Mouse (Mus musculus) heart, postnatal 0 days (tissue): Measurements from ENCODE around the gene Pin1. TPM values are rescaled to one million over a fixed set of nuclear protein-coding genes. Genes with fewer than 3 reads are reported as not detected.
"Not testable (repeated sequence)": the region's sequence is repeated elsewhere in the genome, so short reads cannot be mapped to it uniquely, and the experiment has no call there.

Experiments
- ATAC-seq: fragments of 200-750 bp; cut with Nextera tagmentation; 2 replicates; pipeline ENCODE4 v1.8.0; 2017; ENCODE audit warnings: low read depth, moderate number of reproducible peaks, moderate library complexity; ENCODE audit not compliant: insufficient read depth
- DNase-seq: peaks from one replicate; pipeline ENCODE4 v3.0.0-alpha.2; 2016; ENCODE audit warnings: low spot score
- H3K27ac ChIP-seq: fragments of 300-500 bp; sonication (generic); 2 replicates; pipeline ENCODE4 v1.5.1; 2014; ENCODE audit warnings: low read depth, mild to moderate bottlenecking
- H3K27me3 ChIP-seq: fragments of 300-500 bp; sonication (generic); 2 replicates; pipeline ENCODE4 v1.6.1; 2014; ENCODE audit warnings: low read length, mixed read lengths; ENCODE audit not compliant: control insufficient read depth, insufficient read depth
- H3K36me3 ChIP-seq: fragments of 300-500 bp; sonication (generic); replicated peaks from 2 replicates; pipeline ENCODE4 v1.6.1; 2014; ENCODE audit warnings: low read length, mixed read lengths; ENCODE audit not compliant: control insufficient read depth, insufficient read depth
- H3K4me1 ChIP-seq: fragments of 300-500 bp; sonication (generic); 2 replicates; pipeline ENCODE4 v1.6.1; 2014; ENCODE audit warnings: antibody characterized with exemption; ENCODE audit not compliant: control insufficient read depth, insufficient read depth
- H3K4me2 ChIP-seq: fragments of 300-500 bp; sonication (generic); 2 replicates; pipeline ENCODE4 v1.6.1; 2014; ENCODE audit warnings: low read depth, mild to moderate bottlenecking, low read length, moderate library complexity
- H3K4me3 ChIP-seq: fragments of 300-500 bp; sonication (generic); 2 replicates; pipeline ENCODE4 v1.5.1; 2014; ENCODE audit warnings: low read depth, low read length
- H3K9ac ChIP-seq: fragments of 300-500 bp; sonication (generic); replicated peaks from 2 replicates; pipeline ENCODE4 v1.6.1; 2014; ENCODE audit warnings: low read depth, low read length, mixed read lengths
- H3K9me3 ChIP-seq: fragments of 300-500 bp; sonication (generic); replicated peaks from 2 replicates; pipeline ENCODE4 v1.6.1; 2016; ENCODE audit warnings: low read length; ENCODE audit not compliant: control insufficient read depth
- CTCF ChIP-seq: IDR thresholded peaks from 2 replicates; pipeline ENCODE4 v1.5.1; 2016; ENCODE audit warnings: antibody characterized with exemption, control low read depth, low read depth
- EP300 ChIP-seq: IDR thresholded peaks from 2 replicates; pipeline ENCODE4 v1.6.1; 2016; ENCODE audit warnings: antibody characterized with exemption, low read depth
- WGBS: fragments of 180-500 bp; shearing (Covaris S2); extraction: QIAGEN DNeasy Blood & Tissue Kit; methylation state at CpG from one replicate; pipeline ENCODE4 v1.1.7; 2014; 5-methylcytosine and 5-hydroxymethylcytosine counted together
- polyA plus RNA-seq: library from polyadenylated mRNA; unstranded; fragments of >200 nt; fragmentation: Nextera tagmentation; extraction: Ambion mirVana; gene quantifications from 2 replicates; pipeline ENCODE4 v1.2.1, GENCODE M21; 2015
- total RNA-seq: library from RNA; depleted of rRNA; stranded (reverse); fragments of >200 nt; gene quantifications from 2 replicates; pipeline ENCODE4 v1.2.3, GENCODE M21; 2014; ENCODE audit warnings: low replicate concordance

The Pin1 gene
- total and polyA plus RNA-seq, 2 experiments from 2014 or later, result 26.9 to 40.7 TPM

DNA sequence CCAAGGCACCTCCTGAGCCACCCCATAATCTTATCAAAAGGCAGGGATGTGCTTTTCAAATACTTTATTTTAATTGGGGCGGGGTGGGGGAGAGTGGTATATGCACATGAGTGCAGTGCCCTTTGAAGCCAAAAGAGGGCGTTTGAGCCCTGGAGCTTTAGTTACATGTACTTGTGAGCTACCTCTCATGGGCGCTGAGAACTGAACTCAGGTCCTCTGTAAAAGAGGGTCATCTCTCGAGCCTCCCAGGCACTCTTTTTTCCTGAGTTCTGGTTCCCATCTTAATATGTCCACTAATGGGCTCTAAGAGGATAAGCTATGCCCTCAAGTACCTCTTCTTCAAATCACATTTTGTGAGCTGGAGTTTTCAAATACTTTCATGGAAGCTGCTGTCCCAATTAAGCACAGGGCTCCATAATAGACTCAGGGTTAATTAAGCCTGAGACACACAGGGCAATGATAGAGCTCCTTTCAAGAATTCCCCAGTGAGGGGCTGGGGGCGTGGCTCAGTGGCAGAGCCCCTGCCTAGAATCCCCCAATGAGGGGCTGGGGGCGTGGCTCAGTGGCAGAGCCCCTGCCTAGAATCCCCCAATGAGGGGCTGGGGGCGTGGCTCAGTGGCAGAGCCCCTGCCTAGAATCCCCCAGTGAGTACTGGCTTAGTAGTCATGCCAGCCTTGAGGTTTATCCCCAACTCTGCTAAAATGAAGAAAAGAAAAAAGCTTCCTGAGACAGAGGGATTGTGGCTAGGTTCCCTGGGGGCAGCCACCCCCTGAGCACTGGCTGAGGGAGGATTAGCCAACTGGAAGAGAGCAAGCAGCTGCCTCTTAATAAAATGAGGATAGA is 29.9 kb downstream of the Pin1 start:
- WGBS, result 44% methylated on average over 6 of the region's 7 CpGs
- Histone ChIP-seq H3K4me3 (no peak overlapping the region), H3K4me1 (no peaks in the 10 kb centered on the region), H3K36me3 (no peaks in the 10 kb centered on the region), H3K9me3 (no peaks in the 10 kb centered on the region), H3K9ac (no peak overlapping the region), H3K27ac (no peak overlapping the region), H3K27me3 (no peaks in the 10 kb centered on the region), H3K4me2 (no peak overlapping the region)
- ATAC-seq, result no peak
- TF ChIP-seq CTCF (no peak), EP300 (no peak)
- DNase-seq, result no peak

DNA sequence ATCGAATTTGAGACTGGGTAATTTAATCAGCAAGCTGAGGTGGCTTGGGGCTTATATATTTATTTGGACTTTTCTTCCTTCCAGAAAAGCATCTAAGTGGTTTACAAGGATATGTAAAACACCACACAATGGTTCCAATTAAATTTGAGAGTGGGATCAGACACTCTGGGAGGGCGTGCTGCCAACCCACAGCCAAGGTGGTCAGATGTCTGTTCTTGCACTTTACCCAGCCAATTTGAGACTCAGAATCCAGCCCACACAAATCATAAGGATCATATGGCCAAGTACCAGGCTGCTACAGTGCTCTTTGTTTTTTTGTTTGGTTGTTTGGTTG is 30.5 kb downstream of the Pin1 start:
- no peak for TF ChIP-seq EP300
- TF ChIP-seq CTCF, result no peak
- Histone ChIP-seq H3K4me1 (no peaks in the 10 kb centered on the region), H3K27ac (no peak overlapping the region), H3K36me3 (no peaks in the 10 kb centered on the region), H3K9me3 (no peaks in the 10 kb centered on the region), H3K4me2 (no peak overlapping the region), H3K9ac (no peak overlapping the region), H3K4me3 (no peak overlapping the region), H3K27me3 (no peaks in the 10 kb centered on the region)
- no peak for ATAC-seq
- DNase-seq, result no peak
- 69% methylated on average over 2 of the region's 2 CpGs for WGBS

GRCm38 (mm10) chr9:20685081-20685861 is 33.4 kb downstream of the Pin1 start:
- no peaks in the 10 kb centered on the region for H3K9me3 ChIP-seq
- H3K36me3 ChIP-seq, result no peaks in the 10 kb centered on the region
- H3K4me1 ChIP-seq, result no peaks in the 10 kb centered on the region
- H3K9ac ChIP-seq, result no peak overlapping the region
- DNase-seq (no peak), ATAC-seq (no peak)
- no peak overlapping the region for H3K4me3 ChIP-seq
- WGBS, result 50% methylated on average over 17 of the region's 17 CpGs
- TF ChIP-seq EP300 (no peak), CTCF (no peak)
- H3K27ac ChIP-seq, result no peak overlapping the region
- no peak overlapping the region for H3K4me2 ChIP-seq
- H3K27me3 ChIP-seq, result no peaks in the 10 kb centered on the region

DNA sequence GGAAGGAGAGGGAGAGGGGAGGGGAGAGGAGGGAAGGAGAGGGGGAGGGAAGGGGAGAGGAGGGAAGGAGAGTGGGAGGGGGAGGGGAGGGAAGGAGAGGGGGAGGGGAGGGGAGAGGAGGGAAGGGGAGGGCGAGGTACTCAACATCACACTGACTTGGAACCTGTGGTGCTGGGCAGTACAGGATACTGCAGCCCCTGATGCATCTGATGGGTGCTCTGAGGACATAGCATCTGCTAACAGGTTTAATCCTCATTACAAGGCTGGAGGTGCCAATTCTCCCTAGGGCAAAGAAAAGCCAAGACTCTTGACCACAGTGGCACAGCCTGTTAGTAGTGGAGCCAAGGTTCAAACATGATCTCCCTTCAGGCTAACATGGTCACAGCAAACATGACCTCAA is 37.5 kb downstream of the Pin1 start:
- no peaks in the 10 kb centered on the region for H3K4me1 ChIP-seq
- no peak overlapping the region for H3K9ac ChIP-seq
- no peak overlapping the region for H3K4me2 ChIP-seq
- no peaks in the 10 kb centered on the region for H3K36me3 ChIP-seq
- TF ChIP-seq EP300, result no peak
- TF ChIP-seq CTCF, result no peak
- H3K4me3 ChIP-seq, result no peak overlapping the region
- peaks cover 2% of the 10 kb centered on the region; the same call in 1 of the 2 replicates for H3K27me3 ChIP-seq
- ATAC-seq (no peak), DNase-seq (no peak)
- no peaks in the 10 kb centered on the region for H3K9me3 ChIP-seq
- no peak overlapping the region for H3K27ac ChIP-seq
- WGBS, result 50% methylated on average over 1 of the region's 1 CpGs

DNA sequence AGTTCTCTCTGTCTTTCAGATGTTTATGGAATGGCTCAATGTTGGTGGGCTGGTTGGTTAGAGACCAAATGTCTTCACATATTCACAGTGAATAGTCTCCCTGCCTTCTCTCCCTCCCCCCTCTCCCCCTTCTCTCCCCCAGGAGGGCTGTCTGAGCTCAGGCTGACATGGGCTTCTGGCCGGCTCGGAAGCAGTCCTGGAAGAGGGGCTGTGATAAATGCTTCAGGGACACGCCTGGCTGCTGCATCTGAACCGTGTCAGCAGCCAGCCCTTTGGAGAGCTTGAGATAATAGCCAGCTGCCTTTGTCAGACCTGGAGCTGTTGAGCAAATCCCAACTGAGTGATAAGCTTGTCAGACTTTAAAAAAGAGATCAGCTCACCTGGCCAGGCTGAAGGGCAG is 38.0 kb downstream of the Pin1 start:
- DNase-seq, result peak; percentile 14
- H3K36me3 ChIP-seq, result no peaks in the 10 kb centered on the region
- H3K27me3 ChIP-seq, result peaks cover 8% of the 10 kb centered on the region
- WGBS, result 0% methylated on average over 4 of the region's 4 CpGs
- H3K9ac ChIP-seq, result no peak overlapping the region
- H3K4me1 ChIP-seq, result peaks cover 5% of the 10 kb centered on the region; the same call in 1 of the 2 replicates
- TF ChIP-seq EP300 (no peak), CTCF (no peak)
- no peak overlapping the region for H3K4me2 ChIP-seq
- H3K4me3 ChIP-seq, result no peak overlapping the region
- peak; percentile 76; the same call in 1 of the 2 replicates for ATAC-seq
- no peaks in the 10 kb centered on the region for H3K9me3 ChIP-seq
- no peak overlapping the region for H3K27ac ChIP-seq

DNA sequence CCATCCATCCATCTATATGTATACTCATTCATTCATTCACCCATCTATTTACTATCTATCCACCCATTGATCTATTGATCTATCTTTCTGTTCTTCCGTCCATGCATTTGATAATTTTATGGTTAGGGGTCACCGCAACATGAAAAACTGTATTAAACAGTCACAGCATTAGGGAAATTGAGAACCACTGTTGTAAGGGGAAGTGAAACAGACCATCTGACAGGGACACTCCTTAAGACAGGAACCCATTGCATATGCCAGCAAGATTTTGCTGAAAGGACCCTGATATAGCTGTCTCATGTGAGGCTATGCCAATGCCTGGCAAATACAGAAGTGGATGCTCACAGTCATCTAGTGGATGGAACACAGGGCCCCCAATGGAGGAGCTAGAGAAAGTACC is 38.6 kb downstream of the Pin1 start:
- H3K27me3 ChIP-seq, result peaks cover 11% of the 10 kb centered on the region

More for the DNA sequence above, 38.6 kb downstream of the Pin1 start:
- not testable (repeated sequence) for H3K4me1 ChIP-seq, H3K4me3 ChIP-seq, H3K9me3 ChIP-seq, H3K9ac ChIP-seq, H3K27ac ChIP-seq, H3K4me2 ChIP-seq, H3K36me3 ChIP-seq, ATAC-seq, DNase-seq
- 91% methylated on average over 2 of the region's 2 CpGs for WGBS
